Comparison of ENCODE assay signal across 9 mouse cellular contexts in genomic region chr12:100421538-100421937, GRCm38 (mm10).
DNase-seq lines count a peak whose midpoint lies in the region; ATAC-seq lines count a peak whose summit lies in the region.
"Had no signal": no experiment of that assay in that cellular context is flagged by ENCODE, and none has a peak within 500 bp of the region (broad histone marks: within the 10 kb centered on the region; RNA-seq: fewer than 3 reads in every experiment).

No protein-coding gene starts in this region.

- no peak overlapping the region for H3K9ac ChIP-seq in hindbrain, embryonic 12.5 days
- no peak overlapping the region for H3K9ac ChIP-seq in forebrain, embryonic 16.5 days (replicated peaks; ENCODE audit: low read depth, low read length)
- H3K9ac ChIP-seq in midbrain, embryonic 14.5 days (replicated peaks; ENCODE audit: low read length): no peak overlapping the region
- H3K9ac ChIP-seq: stomach, embryonic 15.5 days had no signal

- no peaks in the 10 kb centered on the region for H3K9me3 ChIP-seq in hindbrain, embryonic 12.5 days (replicated peaks)
- H3K9me3 ChIP-seq in hindbrain, embryonic 10.5 days: no peaks in the 10 kb centered on the region
- no peaks in the 10 kb centered on the region for H3K9me3 ChIP-seq in forebrain, embryonic 16.5 days (ENCODE audit: control insufficient read depth, low read length)
- no peaks in the 10 kb centered on the region for H3K9me3 ChIP-seq in midbrain, embryonic 14.5 days (ENCODE audit: control insufficient read depth, low read length)
- H3K9me3 ChIP-seq: stomach, embryonic 15.5 days had no signal

- 0 out of 2 replicates have a peak, but pooled peaks have one; percentile 19 for ATAC-seq in hindbrain, embryonic 12.5 days (ENCODE audit: low FRiP score)
- ATAC-seq in cerebellum, adult (ENCODE audit: insufficient number of reproducible peaks, low FRiP score, low TSS enrichment): peak; percentile 67
- peak; percentile 61 for ATAC-seq in forebrain, embryonic 16.5 days
- ATAC-seq in midbrain, embryonic 14.5 days (ENCODE audit: low FRiP score, low TSS enrichment): no peak

- no peak for DNase-seq in hindbrain, embryonic 10.5 days (ENCODE audit: low spot score)
- peak; percentile 69 for DNase-seq in CD4-positive, CD25-positive, alpha-beta regulatory T cell, adult 2 months (ENCODE audit: low read depth, low spot score)
- peak; percentile 41 for DNase-seq in kidney, postnatal 14 days
- DNase-seq in midbrain, embryonic 14.5 days: peak; percentile 85
- peak; percentile 70 for DNase-seq in thymus, postnatal 14 days

- WGBS in hindbrain, embryonic 12.5 days: 66% methylated on average over 6 of the region's 6 CpGs
- WGBS in hindbrain, embryonic 10.5 days: 67% methylated on average over 6 of the region's 6 CpGs
- WGBS in forebrain, embryonic 16.5 days: 52% methylated on average over 6 of the region's 6 CpGs
- 59% methylated on average over 6 of the region's 6 CpGs for WGBS in midbrain, embryonic 14.5 days

- H3K4me3 ChIP-seq in hindbrain, embryonic 12.5 days: no peak overlapping the region
- H3K4me3 ChIP-seq in hindbrain, embryonic 10.5 days: no peak overlapping the region
- H3K4me3 ChIP-seq in forebrain, embryonic 16.5 days (replicated peaks; ENCODE audit: low read length): no peak overlapping the region
- H3K4me3 ChIP-seq in midbrain, embryonic 14.5 days (replicated peaks; ENCODE audit: low read depth, low read length): no peak overlapping the region
- H3K4me3 ChIP-seq: stomach, embryonic 15.5 days had no signal

- H3K4me2 ChIP-seq in hindbrain, embryonic 12.5 days (replicated peaks): no peak overlapping the region
- H3K4me2 ChIP-seq in forebrain, embryonic 16.5 days (ENCODE audit: low read length): no peak overlapping the region
- H3K4me2 ChIP-seq in midbrain, embryonic 14.5 days (ENCODE audit: low read length): no peak overlapping the region
- H3K4me2 ChIP-seq: stomach, embryonic 15.5 days had no signal

- no peaks in the 10 kb centered on the region for H3K36me3 ChIP-seq in hindbrain, embryonic 12.5 days
- no peaks in the 10 kb centered on the region for H3K36me3 ChIP-seq in hindbrain, embryonic 10.5 days
- H3K36me3 ChIP-seq in forebrain, embryonic 16.5 days (ENCODE audit: control insufficient read depth, insufficient read depth): no peaks in the 10 kb centered on the region
- H3K36me3 ChIP-seq in midbrain, embryonic 14.5 days (ENCODE audit: control insufficient read depth, insufficient read depth, low read length): no peaks in the 10 kb centered on the region
- H3K36me3 ChIP-seq: stomach, embryonic 15.5 days had no signal

- no peaks in the 10 kb centered on the region for H3K27me3 ChIP-seq in hindbrain, embryonic 12.5 days
- H3K27me3 ChIP-seq in hindbrain, embryonic 10.5 days (ENCODE audit: insufficient read depth, poor library complexity, severe bottlenecking): no peaks in the 10 kb centered on the region
- H3K27me3 ChIP-seq in forebrain, embryonic 16.5 days (replicated peaks; ENCODE audit: control insufficient read depth, insufficient read depth, low read length): no peaks in the 10 kb centered on the region
- no peaks in the 10 kb centered on the region for H3K27me3 ChIP-seq in midbrain, embryonic 14.5 days (ENCODE audit: control insufficient read depth, insufficient read depth, low read length)
- H3K27me3 ChIP-seq: stomach, embryonic 15.5 days had no signal

- peaks cover 13% of the 10 kb centered on the region for H3K4me1 ChIP-seq in hindbrain, embryonic 12.5 days
- peaks cover 4% of the 10 kb centered on the region; the same call in 1 of the 2 replicates for H3K4me1 ChIP-seq in hindbrain, embryonic 10.5 days (replicated peaks)
- no peaks in the 10 kb centered on the region for H3K4me1 ChIP-seq in forebrain, embryonic 16.5 days (replicated peaks; ENCODE audit: control insufficient read depth, insufficient read depth, low read length)
- no peaks in the 10 kb centered on the region for H3K4me1 ChIP-seq in midbrain, embryonic 14.5 days (ENCODE audit: control insufficient read depth, insufficient read depth, low read length)
- H3K4me1 ChIP-seq: stomach, embryonic 15.5 days had no signal

- no peak overlapping the region for H3K27ac ChIP-seq in hindbrain, embryonic 12.5 days
- H3K27ac ChIP-seq in hindbrain, embryonic 10.5 days: no peak overlapping the region
- H3K27ac ChIP-seq in forebrain, embryonic 16.5 days (ENCODE audit: low read length): no peak overlapping the region
- no peak overlapping the region for H3K27ac ChIP-seq in midbrain, embryonic 14.5 days (replicated peaks; ENCODE audit: low read depth, low read length)
- H3K27ac ChIP-seq: stomach, embryonic 15.5 days had no signal
